Mouse (Mus musculus) kidney, adult 2 months (tissue): ENCODE data around the gene Trpm8. TPM values are rescaled to one million over a fixed set of nuclear protein-coding genes. Genes with fewer than 3 reads are reported as not detected.

ENCODE experiments used
- DNase-seq: peaks from one replicate; pipeline ENCODE4 v3.0.0; 2021
- H3K27ac ChIP-seq: fragments of 200-500 bp; 2 replicates; pipeline ENCODE4 v1.5.1; 2012; ENCODE audit warnings: low read depth, low read length, control low read depth, inconsistent platforms; ENCODE audit not compliant: insufficient read depth
- H3K27me3 ChIP-seq: fragments of 200-500 bp; replicated peaks from 2 replicates; pipeline ENCODE4 v1.6.1; 2012; ENCODE audit warnings: mild to moderate bottlenecking, moderate library complexity, low read length, inconsistent platforms; ENCODE audit not compliant: control insufficient read depth, insufficient read depth
- H3K36me3 ChIP-seq: fragments of 200-500 bp; 2 replicates; pipeline ENCODE4 v1.6.1; 2012; ENCODE audit warnings: mild to moderate bottlenecking, moderate library complexity, low read length, inconsistent platforms; ENCODE audit not compliant: control insufficient read depth, insufficient read depth
- H3K4me1 ChIP-seq: fragments of 200-500 bp; 2 replicates; pipeline ENCODE4 v1.6.1; 2011; ENCODE audit warnings: low read length; ENCODE audit not compliant: control insufficient read depth, insufficient read depth
- H3K4me3 ChIP-seq: fragments of 200-500 bp; 2 replicates; pipeline ENCODE4 v1.5.1; 2011; ENCODE audit warnings: mild to moderate bottlenecking, low read depth, low read length, control low read depth; ENCODE audit not compliant: insufficient read depth
- CTCF ChIP-seq: fragments of 200-500 bp; conservative IDR thresholded peaks from 2 replicates; pipeline ENCODE4 v1.5.1; 2011; ENCODE audit warnings: low read depth, mild to moderate bottlenecking, control low read depth, low read length, moderate library complexity, mixed read lengths; ENCODE audit not compliant: insufficient read depth, insufficient read length
- POLR2A ChIP-seq: fragments of 200-500 bp; IDR thresholded peaks from one replicate; pipeline ENCODE4 v1.6.1; 2011; ENCODE audit warnings: low read depth, low read length, control low read depth
- WGBS: fragments of 180-500 bp; shearing (Covaris S2); methylation state at CpG from one replicate; pipeline ENCODE4 v1.1.7; 2018; 5-methylcytosine and 5-hydroxymethylcytosine counted together
- polyA plus RNA-seq: library from polyadenylated mRNA; depleted of rRNA; stranded (reverse); fragments of >200 nt; gene quantifications from 2 replicates; pipeline ENCODE4 v1.2.3, GENCODE M21; 2012

Gene Trpm8
- polyA plus RNA-seq, 1 experiment: not detected

- H3K36me3 ChIP-seq: 0 out of 2 replicates have a peak, but pooled peaks cover 1% of the 10 kb centered on the region
- 71% methylated on average over 11 of the region's 11 CpGs for WGBS
- TF ChIP-seq POLR2A (no peak), CTCF (no peak)
Observed at GRCm38 (mm10) chr1:88274371-88275077, 2.9 kb upstream of the Trpm8 start.

GRCm38 (mm10) chr1:88275078-88275680, 2.3 kb upstream of the Trpm8 start:
- no peak for TF ChIP-seq POLR2A
- TF ChIP-seq CTCF: no peak
- Histone ChIP-seq H3K27me3 (no peaks in the 10 kb centered on the region), H3K36me3 (no peaks in the 10 kb centered on the region), H3K4me3 (no peak overlapping the region), H3K4me1 (peaks cover 5% of the 10 kb centered on the region), H3K27ac (no peak overlapping the region)
- 70% methylated on average over 13 of the region's 13 CpGs for WGBS
- DNase-seq: no peak

More at GRCm38 (mm10) chr1:88274371-88275077, 2.9 kb upstream of the Trpm8 start:
- H3K27me3 ChIP-seq: no peaks in the 10 kb centered on the region
- no peak overlapping the region for H3K27ac ChIP-seq
- H3K4me3 ChIP-seq: no peak overlapping the region
- DNase-seq: no peak
- peaks cover 5% of the 10 kb centered on the region for H3K4me1 ChIP-seq

- TF ChIP-seq POLR2A (no peak), CTCF (no peak)
- no peaks in the 10 kb centered on the region for H3K27me3 ChIP-seq
- H3K36me3 ChIP-seq: no peaks in the 10 kb centered on the region
- WGBS: 63% methylated on average over 13 of the region's 13 CpGs
- H3K4me3 ChIP-seq: no peak overlapping the region
- H3K27ac ChIP-seq: no peak overlapping the region
- DNase-seq: no peak
- H3K4me1 ChIP-seq: peaks cover 5% of the 10 kb centered on the region
Observed at GRCm38 (mm10) chr1:88275698-88276523, 1.6 kb upstream of the Trpm8 start.

- DNase-seq: no peak
- H3K4me1 ChIP-seq: peaks cover 5% of the 10 kb centered on the region
- TF ChIP-seq CTCF (no peak), POLR2A (no peak)
- no peaks in the 10 kb centered on the region for H3K27me3 ChIP-seq
- peak overlapping the region; percentile 56 for H3K4me3 ChIP-seq
- H3K27ac ChIP-seq: no peak overlapping the region
- WGBS: 20% methylated on average over 10 of the region's 10 CpGs
- no peaks in the 10 kb centered on the region for H3K36me3 ChIP-seq
Observed at GRCm38 (mm10) chr1:88276524-88277097, 850 bp upstream of the Trpm8 start.

- no peak for DNase-seq
- Histone ChIP-seq H3K27ac (no peak overlapping the region), H3K27me3 (no peaks in the 10 kb centered on the region), H3K4me1 (peaks cover 5% of the 10 kb centered on the region), H3K36me3 (no peaks in the 10 kb centered on the region), H3K4me3 (peak overlapping the region; percentile 56)
- no peak for TF ChIP-seq CTCF
- no peak for TF ChIP-seq POLR2A
- 67% methylated on average over 18 of the region's 18 CpGs for WGBS
Observed at GRCm38 (mm10) chr1:88277818-88278511, 504 bp downstream of the Trpm8 start.

- Histone ChIP-seq H3K4me1 (peaks cover 5% of the 10 kb centered on the region), H3K4me3 (no peak overlapping the region)
Observed at GRCm38 (mm10) chr1:88279111-88280005, 1.9 kb downstream of the Trpm8 start.

More at GRCm38 (mm10) chr1:88279111-88280005, 1.9 kb downstream of the Trpm8 start:
- Histone ChIP-seq H3K27me3 (no peaks in the 10 kb centered on the region), H3K27ac (no peak overlapping the region), H3K36me3 (no peaks in the 10 kb centered on the region)
- DNase-seq: peak; percentile 88
- WGBS: 51% methylated on average over 9 of the region's 9 CpGs
- TF ChIP-seq POLR2A: no peak
- no peak for TF ChIP-seq CTCF
